Mouse (Mus musculus) ovary, postnatal 36 days (tissue): ENCODE data around the gene Mrpl38.

Experiments used
- DNase-seq: peaks from one replicate; pipeline ENCODE4 v3.0.0; 2022; ENCODE audit warnings: low spot score, mixed read lengths

The Mrpl38 gene

GRCm38 (mm10) chr11:116138468-116139138, at the start of gene Mrpl38:
Gene Mrpl38, minus strand, starts transcription at chr11:116138868.
- DNase-seq, result peak; percentile 89

GRCm38 (mm10) chr11:116187226-116187930, 48.7 kb upstream of the Mrpl38 start:
- DNase-seq, result no peak

- no peak for DNase-seq
Measured at GRCm38 (mm10) chr11:116186360-116186759, 47.7 kb upstream of the Mrpl38 start.

DNA sequence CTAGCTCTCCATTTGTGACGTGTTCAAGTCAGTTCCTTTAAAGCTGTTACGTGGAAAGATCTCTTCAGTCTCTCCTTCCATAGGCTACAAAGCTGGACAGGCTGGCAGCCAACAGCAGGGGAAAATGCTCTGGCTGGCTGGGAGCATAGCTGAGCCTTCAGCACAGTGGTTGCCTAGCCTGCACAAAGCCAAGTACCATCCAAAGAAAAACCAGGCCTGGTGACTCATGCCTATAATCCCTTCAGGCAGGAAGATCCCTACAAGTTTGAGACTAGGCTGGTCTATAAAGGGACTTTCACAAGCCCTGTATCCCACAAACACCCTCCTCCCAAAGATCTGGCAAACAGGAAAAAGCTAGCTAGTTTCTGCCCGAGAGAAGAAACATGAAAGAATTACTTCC, 47.2 kb upstream of the Mrpl38 start:
- no peak for DNase-seq

DNA sequence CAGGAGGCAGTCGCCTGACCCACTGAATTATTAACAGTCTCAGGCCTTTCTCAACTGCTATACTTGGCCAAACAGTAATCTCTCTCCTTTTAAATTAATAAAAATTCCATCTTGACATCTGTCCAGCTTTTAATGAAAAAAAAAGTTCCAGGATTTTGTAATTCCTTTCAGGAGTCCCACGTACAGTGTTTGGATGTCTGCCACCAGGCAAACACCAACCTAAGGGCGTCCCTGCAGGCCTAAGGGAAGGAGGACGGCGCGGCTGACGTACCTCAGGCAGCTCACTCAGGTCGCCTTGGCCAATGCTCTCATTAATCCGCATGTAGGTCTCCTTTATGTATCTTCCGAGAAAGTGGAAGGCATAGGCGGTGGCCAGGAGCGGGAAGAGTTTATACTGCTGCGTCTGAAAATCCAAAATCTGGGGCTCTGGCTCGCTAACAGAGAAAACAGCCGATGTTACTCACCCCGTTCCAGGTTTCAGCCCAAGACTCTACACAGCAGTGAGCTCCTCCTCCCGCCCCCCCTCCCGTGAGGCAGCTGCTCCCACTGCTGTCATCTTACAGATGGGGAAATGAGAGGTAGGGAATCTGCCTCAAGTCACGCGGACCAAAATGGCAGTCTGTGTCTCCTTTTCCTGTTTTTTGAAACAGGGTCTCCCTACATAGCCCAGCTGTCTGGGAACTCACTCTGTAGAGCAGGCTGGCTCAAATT, 39.9 kb upstream of the Mrpl38 start:
- no peak for DNase-seq

- DNase-seq, result no peak
Measured at GRCm38 (mm10) chr11:116176010-116176409, 37.3 kb upstream of the Mrpl38 start.

DNA sequence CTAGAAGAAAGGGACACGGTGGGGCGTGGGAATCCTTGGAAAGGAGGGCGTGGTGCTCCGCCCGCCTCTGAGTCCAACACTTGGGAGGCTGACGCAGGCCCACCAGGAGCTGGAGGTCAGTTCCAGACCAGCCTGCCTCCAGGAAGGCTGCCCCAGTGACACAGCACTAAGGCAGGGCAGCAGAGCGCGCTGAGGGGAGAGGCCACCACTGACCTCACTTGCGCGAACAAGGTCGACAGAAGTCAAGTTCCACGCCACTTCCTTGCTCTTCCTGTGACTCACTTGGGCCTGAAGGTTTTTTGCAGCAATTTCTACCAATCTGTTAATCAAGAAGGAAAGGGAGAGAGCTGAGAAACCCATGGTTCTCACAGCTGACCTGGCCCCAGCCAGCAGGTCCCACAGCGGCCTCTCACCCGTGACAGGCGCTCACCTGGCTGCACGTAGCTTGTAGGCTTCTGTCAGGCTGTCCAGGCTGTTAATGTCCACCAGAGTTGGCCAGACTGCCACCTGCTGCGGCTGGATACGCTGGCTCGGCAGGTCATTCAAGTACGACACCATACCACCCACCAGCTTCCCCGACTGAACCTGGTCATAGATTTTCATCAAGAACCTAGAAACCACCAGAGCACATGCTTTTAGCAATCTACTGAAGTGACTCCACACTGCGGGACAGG, 36.2 kb upstream of the Mrpl38 start:
- no peak for DNase-seq

GRCm38 (mm10) chr11:116171959-116172358, 33.3 kb upstream of the Mrpl38 start:
- no peak for DNase-seq

GRCm38 (mm10) chr11:116170003-116170800, 31.5 kb upstream of the Mrpl38 start:
- DNase-seq, result no peak

GRCm38 (mm10) chr11:116169214-116169613, 30.5 kb upstream of the Mrpl38 start:
- no peak for DNase-seq

DNA sequence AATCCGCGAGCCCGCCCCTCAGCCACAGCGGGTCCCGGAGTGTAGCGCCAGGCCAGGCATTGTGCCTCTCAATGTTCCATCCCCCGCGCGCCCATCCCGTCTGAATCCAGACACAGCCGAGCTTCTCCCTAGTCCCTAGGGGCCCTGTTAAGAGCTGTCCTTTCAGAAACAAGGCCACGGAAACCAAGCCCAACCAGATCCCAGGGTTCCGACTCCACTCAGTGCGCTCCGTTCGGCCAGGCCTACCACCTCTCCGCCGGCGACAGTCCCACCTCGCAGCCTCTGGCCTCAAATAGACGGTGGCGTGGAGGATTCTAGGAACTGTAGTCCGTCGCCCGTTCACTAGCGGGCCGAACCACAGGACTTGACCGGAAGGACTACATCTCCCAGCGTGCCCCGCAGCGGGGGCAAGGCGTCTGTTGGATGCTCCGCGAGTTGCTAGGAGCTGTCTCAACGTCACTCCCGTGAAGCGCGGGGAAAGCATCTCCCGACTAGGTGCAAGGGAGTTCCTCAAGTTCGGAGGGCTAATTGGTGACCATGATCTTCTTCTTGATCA, 29.3 kb upstream of the Mrpl38 start, which contains the start of gene Fbf1:
Gene Fbf1 (minus strand): TSS at position 283 of the 556 bp plus-strand sequence.
- peak; percentile 92 for DNase-seq

DNA sequence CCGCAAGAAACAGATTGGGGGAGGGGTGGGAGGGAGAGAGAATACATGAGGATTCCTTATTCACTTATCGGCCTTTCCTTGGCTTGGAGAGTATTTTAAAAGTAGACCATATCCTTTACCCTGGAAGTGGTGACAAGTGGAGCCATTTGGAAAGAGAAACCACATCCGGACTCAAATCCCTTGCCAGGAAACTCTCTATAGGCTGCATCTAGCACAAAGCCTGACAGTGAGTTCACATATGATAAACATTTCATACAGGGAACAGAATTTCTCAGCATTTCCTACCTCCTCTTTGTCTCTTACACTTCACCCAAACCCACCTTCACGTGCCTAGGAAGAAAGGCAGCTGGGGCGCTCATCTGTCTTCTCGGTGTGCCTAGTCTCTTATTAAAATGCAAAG, 28.6 kb upstream of the Mrpl38 start:
- DNase-seq, result no peak

- no peak for DNase-seq
Measured at GRCm38 (mm10) chr11:116163002-116163401, 24.3 kb upstream of the Mrpl38 start.

DNA sequence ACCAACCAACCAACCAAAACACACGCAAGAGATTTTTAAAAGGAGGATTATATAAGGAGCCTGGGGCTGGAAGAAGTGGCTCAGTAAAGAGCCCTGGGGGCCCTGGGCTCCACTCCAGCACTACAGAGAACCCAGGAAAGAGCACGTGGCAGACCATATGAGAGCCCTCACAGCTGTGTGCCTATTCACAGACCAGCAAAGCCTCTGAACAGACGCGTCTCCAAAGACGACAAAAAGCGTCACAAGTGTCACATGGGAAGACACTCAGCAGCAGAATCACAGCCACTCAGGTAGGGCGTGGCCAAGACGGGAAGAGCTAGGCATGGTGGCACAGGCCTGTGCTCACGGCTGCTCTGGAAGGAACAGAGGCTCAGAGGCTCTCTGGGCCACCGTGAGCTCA, 23.5 kb upstream of the Mrpl38 start:
- no peak for DNase-seq

- no peak for DNase-seq
Measured at GRCm38 (mm10) chr11:116161312-116161711, 22.6 kb upstream of the Mrpl38 start.

DNA sequence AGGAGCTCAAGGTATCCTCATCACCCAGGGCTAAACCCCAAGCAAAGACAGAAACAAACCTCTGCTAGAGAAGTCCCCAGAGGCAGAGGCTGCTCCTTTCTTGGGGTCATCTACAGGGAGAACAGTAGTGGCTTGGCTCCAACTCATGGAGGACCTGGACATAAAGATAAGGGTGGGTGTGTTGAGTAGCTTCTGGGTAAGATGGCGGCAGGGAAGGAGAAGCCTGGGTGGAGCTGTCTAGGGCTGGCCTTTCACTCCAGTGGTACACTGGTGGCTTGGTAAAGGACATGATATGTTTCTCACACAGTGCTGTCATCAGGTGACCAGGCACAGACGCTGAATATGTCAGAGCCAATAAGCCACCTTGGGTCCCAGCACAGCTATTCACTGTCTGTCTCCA, 12.3 kb upstream of the Mrpl38 start:
- no peak for DNase-seq

DNA sequence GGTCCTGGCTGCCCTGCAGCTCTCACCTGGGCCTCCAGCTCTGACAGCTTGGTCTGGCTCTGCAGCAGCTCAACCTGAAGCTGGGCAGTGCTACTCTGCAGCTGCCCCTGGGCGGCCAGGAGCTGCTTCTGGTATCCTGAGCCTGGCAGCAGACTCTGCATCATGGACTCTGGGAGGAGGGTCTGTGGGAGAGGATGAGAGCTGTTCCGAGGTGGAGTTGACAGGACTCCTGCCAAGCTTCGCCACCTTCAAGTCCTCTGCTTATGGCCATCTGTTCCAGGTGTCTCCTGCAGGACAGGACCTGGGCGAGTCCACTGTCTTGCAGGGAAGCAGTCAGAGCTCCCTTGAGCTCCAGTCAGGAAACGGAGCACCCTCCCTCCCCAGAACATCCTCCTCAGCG, 10.7 kb upstream of the Mrpl38 start:
- DNase-seq, result no peak

GRCm38 (mm10) chr11:116148761-116149221, 10.1 kb upstream of the Mrpl38 start:
- DNase-seq, result no peak

GRCm38 (mm10) chr11:116146294-116146985, 7.8 kb upstream of the Mrpl38 start:
- peak; percentile 51 for DNase-seq

- no peak for DNase-seq
Measured at GRCm38 (mm10) chr11:116145481-116146293, 7.0 kb upstream of the Mrpl38 start.
